Mouse (Mus musculus) MEL (cell line): ENCODE measurements around the gene Safb. TPM values are rescaled to one million over a fixed set of nuclear protein-coding genes. Genes with fewer than 3 reads are reported as not detected.

Source experiments
- DNase-seq: peaks from one replicate; pipeline ENCODE4 v3.0.0; 2011; ENCODE audit warnings: low read depth, low spot score
- H3K27ac ChIP-seq: 2 replicates; pipeline ENCODE4 v1.5.1; 2012; ENCODE audit warnings: low read depth, mild to moderate bottlenecking, control low read depth, low read length, moderate library complexity; ENCODE audit not compliant: control insufficient read depth
- H3K27me3 ChIP-seq, 2 experiments: fragments of 150-350 bp in 1 of 2; sonication (generic) in 1 of 2; 2 replicates each; pipeline ENCODE4 v1.6.1; 2012; ENCODE audit warnings: low read length in 2 of 2, mild to moderate bottlenecking in 2 of 2, improper control_type of control experiment in 1 of 2, moderate library complexity in 1 of 2; ENCODE audit not compliant: insufficient read depth in 2 of 2, control insufficient read depth in 1 of 2
- H3K36me3 ChIP-seq, 2 experiments: 2 replicates each; pipeline ENCODE4 v1.6.1; 2012 to 2014; ENCODE audit warnings: low read length in 2 of 2, improper control_type of control experiment in 1 of 2, inconsistent platforms in 1 of 2, mild to moderate bottlenecking in 1 of 2; ENCODE audit not compliant: insufficient read depth in 2 of 2, control insufficient read depth in 1 of 2
- H3K4me1 ChIP-seq, 2 experiments: fragments of 150-350 bp in 1 of 2; sonication (generic) in 1 of 2; 2 replicates each; pipeline ENCODE4 v1.6.1; 2012; ENCODE audit warnings: low read length in 2 of 2, improper control_type of control experiment in 1 of 2, mild to moderate bottlenecking in 1 of 2; ENCODE audit not compliant: insufficient read depth in 2 of 2, control insufficient read depth in 1 of 2
- H3K4me3 ChIP-seq, 2 experiments: fragments of 150-350 bp in 1 of 2; sonication (generic) in 1 of 2; 2 replicates each; pipeline ENCODE4 v1.5.1; 2012; ENCODE audit warnings: low read depth in 2 of 2, low read length in 2 of 2, mild to moderate bottlenecking in 2 of 2, moderate library complexity in 2 of 2, control low read depth in 1 of 2, improper control_type of control experiment in 1 of 2; ENCODE audit not compliant: control insufficient read depth in 1 of 2, insufficient read depth in 1 of 2
- H3K79me2 ChIP-seq: 2 replicates; pipeline ENCODE4 v1.6.1; 2012; ENCODE audit warnings: mild to moderate bottlenecking, low read length, moderate library complexity; ENCODE audit not compliant: control insufficient read depth, poor library complexity, insufficient read depth
- H3K9ac ChIP-seq: 2 replicates; pipeline ENCODE4 v1.6.1; 2012; ENCODE audit warnings: low read depth, mild to moderate bottlenecking, control low read depth, low read length, moderate library complexity; ENCODE audit not compliant: control insufficient read depth, poor library complexity, severe bottlenecking
- H3K9me3 ChIP-seq: fragments of 150-350 bp; sonication (generic); replicated peaks from 2 replicates; pipeline ENCODE4 v1.6.1; 2012; ENCODE audit warnings: mild to moderate bottlenecking, low read length, improper control_type of control experiment, moderate library complexity; ENCODE audit not compliant: insufficient read depth
- BHLHE40 ChIP-seq: IDR thresholded peaks from 2 replicates; pipeline ENCODE4 v1.6.1; 2012; ENCODE audit warnings: low read depth, mild to moderate bottlenecking, inconsistent platforms, low read length, improper control_type of control experiment, borderline replicate concordance
- E2F4 ChIP-seq: IDR thresholded peaks from 2 replicates; pipeline ENCODE4 v1.6.1; 2011; ENCODE audit warnings: low read depth, low read length, improper control_type of control experiment, borderline replicate concordance
- ETS1 ChIP-seq: IDR thresholded peaks from 2 replicates; pipeline ENCODE4 v1.6.1; 2012; ENCODE audit warnings: low read depth, mild to moderate bottlenecking, inconsistent platforms, low read length, improper control_type of control experiment, moderate library complexity
- GATA1 ChIP-seq: IDR thresholded peaks from 2 replicates; pipeline ENCODE4 v1.6.1; 2011; ENCODE audit warnings: low read depth, low read length, improper control_type of control experiment
- JUND ChIP-seq: IDR thresholded peaks from 2 replicates; pipeline ENCODE4 v1.6.1; 2011; ENCODE audit warnings: low read depth, mild to moderate bottlenecking, improper control_type of control experiment, low read length
- MEF2A ChIP-seq: IDR thresholded peaks from 2 replicates; pipeline ENCODE4 v1.6.1; 2014; ENCODE audit warnings: low read depth, mild to moderate bottlenecking, inconsistent platforms, low read length, improper control_type of control experiment; ENCODE audit not compliant: poor library complexity, insufficient replicate concordance, severe bottlenecking; ENCODE audit errors: extremely low read depth
- MXI1 ChIP-seq: IDR thresholded peaks from 2 replicates; pipeline ENCODE4 v1.6.1; 2011; ENCODE audit warnings: mild to moderate bottlenecking, low read depth, low read length, improper control_type of control experiment
- MYC ChIP-seq: IDR thresholded peaks from 2 replicates; pipeline ENCODE4 v1.6.1; 2011; ENCODE audit warnings: low read depth, mild to moderate bottlenecking, low read length, improper control_type of control experiment, moderate library complexity
- POLR2A ChIP-seq, 2 experiments: IDR thresholded peaks; 2 replicates each; pipeline ENCODE4 v1.6.1; 2011 to 2012; ENCODE audit warnings: low read length in 2 of 2, mild to moderate bottlenecking in 2 of 2, control low read depth in 1 of 2, improper control_type of control experiment in 1 of 2, low read depth in 1 of 2, moderate library complexity in 1 of 2; ENCODE audit not compliant: control insufficient read depth in 1 of 2, insufficient read depth in 1 of 2, poor library complexity in 1 of 2
- POLR2AphosphoS2 ChIP-seq: IDR thresholded peaks from 2 replicates; pipeline ENCODE4 v1.6.1; 2011; ENCODE audit warnings: low read length, improper control_type of control experiment
- POLR2AphosphoS5 ChIP-seq: IDR thresholded peaks from 2 replicates; pipeline ENCODE4 v1.6.1; 2012; ENCODE audit warnings: low read depth, borderline replicate concordance, mild to moderate bottlenecking, inconsistent platforms, low read length, moderate library complexity, mixed read lengths
- TCF12 ChIP-seq: IDR thresholded peaks from 2 replicates; pipeline ENCODE4 v1.6.1; 2014; ENCODE audit warnings: low read depth, mild to moderate bottlenecking, inconsistent platforms, low read length, improper control_type of control experiment, moderate library complexity
- ZKSCAN1 ChIP-seq: IDR thresholded peaks from 2 replicates; pipeline ENCODE4 v1.6.1; 2012; ENCODE audit warnings: low read depth, mild to moderate bottlenecking, inconsistent platforms, low read length, improper control_type of control experiment, moderate library complexity
- ZNF384 ChIP-seq: IDR thresholded peaks from 2 replicates; pipeline ENCODE4 v1.6.1; 2012; ENCODE audit warnings: low read depth, mild to moderate bottlenecking, inconsistent platforms, low read length, improper control_type of control experiment
- polyA plus RNA-seq, 2 experiments: library from polyadenylated mRNA; stranded (reverse) in 1 of 2; unstranded in 1 of 2; fragments of >175 nt in 1 of 2; fragments of >200 nt in 1 of 2; gene quantifications; 2 replicates each; pipeline versions ENCODE4 v1.2.1 to v1.2.4; 2012; ENCODE audit warnings: low replicate concordance in 2 of 2, low read depth in 1 of 2; ENCODE audit not compliant: insufficient read length in 2 of 2, insufficient read depth in 1 of 2, missing spikeins in 1 of 2
- total RNA-seq: library from RNA; depleted of rRNA; stranded (reverse); fragments of 300-350 nt; gene quantifications from 2 replicates; pipeline ENCODE4 v1.2.3, GENCODE M21; 2012

Gene Safb
- total and polyA plus RNA-seq, 3 experiments = 87.3 to 203 TPM; not detected in 1

DNA sequence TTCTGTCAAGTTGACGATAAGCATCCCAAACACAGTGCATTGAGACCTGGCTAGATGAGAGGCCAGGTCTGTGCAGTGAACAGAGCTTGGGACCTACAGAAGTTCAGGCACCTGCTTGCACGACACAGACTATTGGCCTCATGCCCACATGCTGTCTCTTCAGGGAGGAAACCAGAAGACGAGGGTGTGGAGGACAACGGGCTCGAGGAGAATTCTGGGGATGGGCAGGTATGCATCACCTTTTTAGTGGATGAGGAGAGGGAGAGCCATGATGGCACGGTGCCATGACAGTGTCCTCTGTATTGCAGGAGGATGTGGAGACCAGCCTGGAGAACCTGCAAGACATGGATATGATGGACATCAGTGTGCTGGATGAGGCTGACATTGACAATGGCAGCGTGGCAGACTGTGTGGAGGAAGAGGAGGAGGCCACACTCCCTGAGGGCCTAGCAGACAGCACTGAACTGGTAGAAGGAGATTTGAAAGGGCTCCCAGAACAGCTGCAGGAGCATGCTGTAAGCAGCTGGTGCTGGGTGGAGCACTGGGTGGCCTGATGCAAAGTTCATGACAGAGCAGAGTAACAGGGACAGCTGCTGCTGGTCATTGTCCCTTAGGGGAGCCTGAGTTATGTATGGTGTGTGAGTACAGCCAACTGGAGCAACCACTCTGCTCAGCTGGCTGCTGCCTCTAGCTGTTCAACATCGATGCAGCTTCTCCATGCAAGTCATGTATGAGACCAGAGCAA, 9.1 kb downstream of the Safb start:
- no peaks in the 10 kb centered on the region for H3K4me1 ChIP-seq
- no peak overlapping the region for H3K27ac ChIP-seq

DNA sequence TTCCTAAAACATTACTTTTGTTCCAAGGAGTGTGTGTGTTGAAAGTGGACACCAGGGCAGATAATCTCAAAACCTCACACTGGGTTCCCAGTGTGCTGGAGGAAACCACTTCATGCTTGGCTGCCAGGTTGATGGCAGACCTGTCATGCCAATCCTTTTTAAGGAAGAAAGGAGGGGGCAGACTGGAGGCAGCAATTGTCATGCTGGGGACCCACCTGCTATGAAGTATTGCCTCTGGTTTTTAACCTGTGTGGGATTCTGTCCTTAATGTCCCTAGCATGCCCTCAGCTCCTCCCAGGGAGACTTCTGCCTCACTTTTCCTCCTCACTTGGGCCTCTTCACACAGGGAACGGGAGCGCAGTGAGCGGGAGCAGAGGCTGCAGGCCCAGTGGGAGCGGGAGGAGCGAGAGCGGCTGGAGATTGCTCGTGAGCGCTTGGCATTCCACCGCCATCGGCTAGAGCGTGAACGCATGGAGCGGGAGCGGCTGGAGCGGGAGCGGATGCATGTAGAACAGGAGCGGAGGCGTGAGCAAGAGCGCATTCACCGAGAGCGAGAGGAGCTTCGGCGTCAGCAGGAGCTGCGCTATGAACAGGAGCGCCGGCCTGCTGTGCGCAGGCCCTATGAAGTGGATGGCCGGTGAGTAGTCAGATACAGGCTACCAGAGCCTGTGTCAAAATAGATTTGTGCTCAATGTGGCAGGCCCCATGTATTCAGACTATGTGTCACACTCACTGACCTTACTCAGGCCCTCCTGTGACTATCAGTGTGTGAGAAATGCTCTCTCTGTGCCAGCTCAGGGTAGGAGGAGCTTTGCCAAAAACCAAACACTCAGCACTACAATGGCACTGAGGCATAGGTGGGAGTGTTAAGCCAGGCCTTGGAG, 18.8 kb downstream of the Safb start:
- DNase-seq = no peak
- Histone ChIP-seq H3K9ac (no peak overlapping the region), H3K4me3 (no peak overlapping the region), H3K4me1 (no peaks in the 10 kb centered on the region; a peak in 1 of 4 replicates), H3K79me2 (peaks cover 7% of the 10 kb centered on the region), H3K36me3 (peaks cover 3 to 21% of the 10 kb centered on the region in 2 experiments), H3K27me3 (no peaks in the 10 kb centered on the region), H3K27ac (no peak overlapping the region), H3K9me3 (no peaks in the 10 kb centered on the region)
- TF ChIP-seq GATA1 (no peak), MXI1 (no peak), MEF2A (no peak), POLR2A (IDR thresholded peaks at IDR 0.05; ENCODE audit: control insufficient read depth in 1 of 2, insufficient read depth in 1 of 2, low read depth in 1 of 2, low read length in 2 of 2, poor library complexity in 1 of 2) (0 out of 4 replicates have a peak, but pooled peaks of 1 of the 2 experiments have one; percentile 23), BHLHE40 (no peak), JUND (no peak), TCF12 (no peak), ZNF384 (no peak), POLR2AphosphoS2 (0 out of 2 replicates have a peak, but pooled peaks have one; percentile 1)

More for the DNA sequence above, 9.1 kb downstream of the Safb start:
- Histone ChIP-seq H3K36me3 (peaks cover 0 to 26% of the 10 kb centered on the region in 2 experiments; a peak in 2 of 4 replicates), H3K4me3 (no peak overlapping the region), H3K9ac (no peak overlapping the region), H3K79me2 (peaks cover 25% of the 10 kb centered on the region), H3K27me3 (no peaks in the 10 kb centered on the region), H3K9me3 (no peaks in the 10 kb centered on the region)
- TF ChIP-seq MYC = no peak
- no peak for TF ChIP-seq ETS1
- TF ChIP-seq ZKSCAN1 = no peak
- TF ChIP-seq POLR2AphosphoS5 = no peak
- TF ChIP-seq E2F4 = no peak
- DNase-seq = no peak
